Mouse (Mus musculus): ENCODE measurements around the gene Mrps34. TPM values are rescaled to one million over a fixed set of nuclear protein-coding genes. Genes with fewer than 3 reads are reported as not detected.

Mrps34 gene
- polyA plus RNA-seq, 1 experiment from 2014 or later = 82.8 TPM

GRCm38 (mm10) chr17:24855838-24856464 lies 39.0 kb upstream of the Mrps34 start:
- H3K27ac ChIP-seq (replicated peaks in 1 of 2; ENCODE audit: control insufficient read depth in 1 of 2, insufficient read depth in 1 of 2, low read depth in 2 of 2, low read length in 2 of 2) = no peak overlapping the region
- H3K4me1 ChIP-seq (ENCODE audit: control insufficient read depth in 2 of 2, insufficient read depth in 2 of 2, low read length in 2 of 2) = peaks cover 0 to 6% of the 10 kb centered on the region in 2 experiments; a peak in 2 of 4 replicates
- H3K9me3 ChIP-seq (ENCODE audit: control insufficient read depth, low read length) = no peaks in the 10 kb centered on the region
- peaks cover 48% of the 10 kb centered on the region for H3K36me3 ChIP-seq (ENCODE audit: control insufficient read depth, insufficient read depth, low read length)
- no peak overlapping the region for H3K4me3 ChIP-seq (ENCODE audit: control insufficient read depth in 1 of 2, insufficient read depth in 1 of 2, low read depth in 1 of 2, low read length in 2 of 2)
- H3K9ac ChIP-seq (ENCODE audit: low read length) = no peak overlapping the region
- no peak for ATAC-seq (ENCODE audit: insufficient number of reproducible peaks, insufficient read depth, low FRiP score, low read depth)
- no peaks in the 10 kb centered on the region for H3K27me3 ChIP-seq (ENCODE audit: control insufficient read depth, insufficient read depth, low read length)
- 63% methylated on average over 3 of the region's 3 CpGs for WGBS
- H3K4me2 ChIP-seq (ENCODE audit: low read length) = no peak overlapping the region

GRCm38 (mm10) chr17:24856589-24856988 lies 38.3 kb upstream of the Mrps34 start:
- ATAC-seq (ENCODE audit: insufficient number of reproducible peaks, insufficient read depth, low FRiP score, low read depth) = no peak
- Histone ChIP-seq H3K36me3 (ENCODE audit: control insufficient read depth, insufficient read depth, low read length) (peaks cover 54% of the 10 kb centered on the region), H3K4me3 (ENCODE audit: control insufficient read depth in 1 of 2, insufficient read depth in 1 of 2, low read depth in 1 of 2, low read length in 2 of 2) (no peak overlapping the region), H3K4me2 (ENCODE audit: low read length) (no peak overlapping the region), H3K4me1 (ENCODE audit: control insufficient read depth in 2 of 2, insufficient read depth in 2 of 2, low read length in 2 of 2) (no peaks in the 10 kb centered on the region), H3K27me3 (ENCODE audit: control insufficient read depth, insufficient read depth, low read length) (no peaks in the 10 kb centered on the region), H3K27ac (replicated peaks in 1 of 2; ENCODE audit: control insufficient read depth in 1 of 2, insufficient read depth in 1 of 2, low read depth in 2 of 2, low read length in 2 of 2) (no peak overlapping the region), H3K9ac (ENCODE audit: low read length) (no peak overlapping the region), H3K9me3 (ENCODE audit: control insufficient read depth, low read length) (no peaks in the 10 kb centered on the region)
- WGBS = 87% methylated on average over 13 of the region's 13 CpGs

- no peak for ATAC-seq (ENCODE audit: insufficient number of reproducible peaks, insufficient read depth, low FRiP score, low read depth)
- H3K9ac ChIP-seq (ENCODE audit: low read length) = no peak overlapping the region
- H3K4me3 ChIP-seq (ENCODE audit: control insufficient read depth in 1 of 2, insufficient read depth in 1 of 2, low read depth in 1 of 2, low read length in 2 of 2) = no peak overlapping the region
- H3K36me3 ChIP-seq (ENCODE audit: control insufficient read depth, insufficient read depth, low read length) = peaks cover 64% of the 10 kb centered on the region
- no peaks in the 10 kb centered on the region for H3K4me1 ChIP-seq (ENCODE audit: control insufficient read depth in 2 of 2, insufficient read depth in 2 of 2, low read length in 2 of 2)
- no peak overlapping the region for H3K27ac ChIP-seq (replicated peaks in 1 of 2; ENCODE audit: control insufficient read depth in 1 of 2, insufficient read depth in 1 of 2, low read depth in 2 of 2, low read length in 2 of 2)
- no peaks in the 10 kb centered on the region for H3K9me3 ChIP-seq (ENCODE audit: control insufficient read depth, low read length)
- H3K4me2 ChIP-seq (ENCODE audit: low read length) = no peak overlapping the region
- 82% methylated on average over 8 of the region's 8 CpGs for WGBS
- H3K27me3 ChIP-seq (ENCODE audit: control insufficient read depth, insufficient read depth, low read length) = no peaks in the 10 kb centered on the region
Measured at GRCm38 (mm10) chr17:24857831-24858470, 37.0 kb upstream of the Mrps34 start.

- no peak overlapping the region for H3K4me2 ChIP-seq (ENCODE audit: low read length)
- H3K27me3 ChIP-seq (ENCODE audit: control insufficient read depth, insufficient read depth, low read length) = no peaks in the 10 kb centered on the region
- WGBS = 82% methylated on average over 6 of the region's 6 CpGs
- H3K4me1 ChIP-seq (ENCODE audit: control insufficient read depth in 2 of 2, insufficient read depth in 2 of 2, low read length in 2 of 2) = no peaks in the 10 kb centered on the region
- no peak overlapping the region for H3K27ac ChIP-seq (replicated peaks in 1 of 2; ENCODE audit: control insufficient read depth in 1 of 2, insufficient read depth in 1 of 2, low read depth in 2 of 2, low read length in 2 of 2)
- ATAC-seq (ENCODE audit: insufficient number of reproducible peaks, insufficient read depth, low FRiP score, low read depth) = no peak
- no peaks in the 10 kb centered on the region for H3K9me3 ChIP-seq (ENCODE audit: control insufficient read depth, low read length)
- H3K9ac ChIP-seq (ENCODE audit: low read length) = no peak overlapping the region
- H3K36me3 ChIP-seq (ENCODE audit: control insufficient read depth, insufficient read depth, low read length) = peaks cover 62% of the 10 kb centered on the region
- H3K4me3 ChIP-seq (ENCODE audit: control insufficient read depth in 1 of 2, insufficient read depth in 1 of 2, low read depth in 1 of 2, low read length in 2 of 2) = no peak overlapping the region
Measured at GRCm38 (mm10) chr17:24858967-24859366, 35.9 kb upstream of the Mrps34 start.

GRCm38 (mm10) chr17:24860076-24860475 lies 34.8 kb upstream of the Mrps34 start:
- H3K4me3 ChIP-seq (ENCODE audit: control insufficient read depth in 1 of 2, insufficient read depth in 1 of 2, low read depth in 1 of 2, low read length in 2 of 2) = no peak overlapping the region
- no peak overlapping the region for H3K27ac ChIP-seq (replicated peaks in 1 of 2; ENCODE audit: control insufficient read depth in 1 of 2, insufficient read depth in 1 of 2, low read depth in 2 of 2, low read length in 2 of 2)
- peaks cover 60% of the 10 kb centered on the region for H3K36me3 ChIP-seq (ENCODE audit: control insufficient read depth, insufficient read depth, low read length)
- 87% methylated on average over 8 of the region's 8 CpGs for WGBS
- no peak overlapping the region for H3K4me2 ChIP-seq (ENCODE audit: low read length)
- no peaks in the 10 kb centered on the region for H3K9me3 ChIP-seq (ENCODE audit: control insufficient read depth, low read length)
- ATAC-seq (ENCODE audit: insufficient number of reproducible peaks, insufficient read depth, low FRiP score, low read depth) = no peak
- H3K9ac ChIP-seq (ENCODE audit: low read length) = no peak overlapping the region
- H3K27me3 ChIP-seq (ENCODE audit: control insufficient read depth, insufficient read depth, low read length) = no peaks in the 10 kb centered on the region
- H3K4me1 ChIP-seq (ENCODE audit: control insufficient read depth in 2 of 2, insufficient read depth in 2 of 2, low read length in 2 of 2) = no peaks in the 10 kb centered on the region

GRCm38 (mm10) chr17:24861785-24862184 lies 33.1 kb upstream of the Mrps34 start:
- Histone ChIP-seq H3K27ac (replicated peaks in 1 of 2; ENCODE audit: control insufficient read depth in 1 of 2, insufficient read depth in 1 of 2, low read depth in 2 of 2, low read length in 2 of 2) (no peak overlapping the region), H3K4me3 (ENCODE audit: control insufficient read depth in 1 of 2, insufficient read depth in 1 of 2, low read depth in 1 of 2, low read length in 2 of 2) (no peak overlapping the region), H3K9ac (ENCODE audit: low read length) (no peak overlapping the region), H3K4me2 (ENCODE audit: low read length) (no peak overlapping the region), H3K36me3 (ENCODE audit: control insufficient read depth, insufficient read depth, low read length) (peaks cover 54% of the 10 kb centered on the region), H3K9me3 (ENCODE audit: control insufficient read depth, low read length) (no peaks in the 10 kb centered on the region), H3K4me1 (ENCODE audit: control insufficient read depth in 2 of 2, insufficient read depth in 2 of 2, low read length in 2 of 2) (no peaks in the 10 kb centered on the region), H3K27me3 (ENCODE audit: control insufficient read depth, insufficient read depth, low read length) (no peaks in the 10 kb centered on the region)
- WGBS = 89% methylated on average over 3 of the region's 3 CpGs
- no peak for ATAC-seq (ENCODE audit: insufficient number of reproducible peaks, insufficient read depth, low FRiP score, low read depth)

- ATAC-seq (ENCODE audit: insufficient number of reproducible peaks, insufficient read depth, low FRiP score, low read depth) = no peak
- Histone ChIP-seq H3K36me3 (ENCODE audit: control insufficient read depth, insufficient read depth, low read length) (peaks cover 40% of the 10 kb centered on the region), H3K9ac (ENCODE audit: low read length) (no peak within 1 kb of the TSS), H3K27ac (replicated peaks in 1 of 2; ENCODE audit: control insufficient read depth in 1 of 2, insufficient read depth in 1 of 2, low read depth in 2 of 2, low read length in 2 of 2) (no peak within 1 kb of the TSS), H3K4me1 (ENCODE audit: control insufficient read depth in 2 of 2, insufficient read depth in 2 of 2, low read length in 2 of 2) (no peaks in the 10 kb centered on the region), H3K4me3 (ENCODE audit: control insufficient read depth in 1 of 2, insufficient read depth in 1 of 2, low read depth in 1 of 2, low read length in 2 of 2) (no peak within 1 kb of the TSS), H3K27me3 (ENCODE audit: control insufficient read depth, insufficient read depth, low read length) (no peaks in the 10 kb centered on the region), H3K4me2 (ENCODE audit: low read length) (no peak within 1 kb of the TSS), H3K9me3 (ENCODE audit: control insufficient read depth, low read length) (no peaks in the 10 kb centered on the region)
- WGBS = 86% methylated on average over 8 of the region's 8 CpGs
Measured at GRCm38 (mm10) chr17:24865776-24866175, 29.1 kb upstream of the Mrps34 start, which contains the start of gene Igfals. Gene Igfals (plus strand): TSS chr17:24865997.

Measured in heart, embryonic 14.5 days (tissue).